In genomic region chr6:128808532-128808931, GRCm38 (mm10) we compare ENCODE assay signal across 9 mouse cellular contexts. TPM values are rescaled to one million over a fixed set of nuclear protein-coding genes. Genes with fewer than 3 reads are reported as not detected.
A peak's percentile ranks its signal among the peaks of the same experiment; 100 is the strongest.
DNase-seq lines count a peak whose midpoint lies in the region; ATAC-seq lines count a peak whose summit lies in the region.
"Had no signal": no experiment of that assay in that cellular context is flagged by ENCODE, and none has a peak within 500 bp of the region (broad histone marks: within the 10 kb centered on the region; RNA-seq: fewer than 3 reads in every experiment).

No protein-coding gene starts in this region.

- ATAC-seq in frontal cortex, adult (ENCODE audit: low TSS enrichment), result peak; percentile 89
- no peak for ATAC-seq in erythroid progenitor cell, adult 5-6 weeks (replicated peaks; ENCODE audit: low FRiP score, poor library complexity, severe bottlenecking)

- DNase-seq in frontal cortex, postnatal 14 days (ENCODE audit: low spot score in 2 of 2), result no peak
- DNase-seq in right cerebral cortex, postnatal 14 days, result peak; percentile 18
- DNase-seq in right cerebral cortex, postnatal 36 days (ENCODE audit: low spot score in 2 of 2), result no peak
- DNase-seq in kidney, postnatal 25 days, result peak; percentile 48 to 54
- peak; percentile 46 to 58 for DNase-seq in thymus, adult 18-20 months
- no peak for DNase-seq in frontal cortex, postnatal 10 days (ENCODE audit: low spot score in 2 of 2)

RNA-seq across cellular contexts. Expression of gene Gm44511, which starts 17.6 kb away (rescaled TPM):
- not detected in 2 replicates for total RNA-seq in erythroid progenitor cell, adult 5-6 weeks (2015; ENCODE audit: low replicate concordance)
- total RNA-seq in erythroid progenitor cell, adult 5-6 weeks (2017; ENCODE audit: low replicate concordance), result not detected in 2 replicates
- total RNA-seq: heart, adult 18-20 months had no signal

RNA-seq across cellular contexts. Expression of gene Klrb1b, which starts 17.6 kb away (rescaled TPM):
- total RNA-seq in erythroid progenitor cell, adult 5-6 weeks (2015; ENCODE audit: low replicate concordance), result 2.9 TPM in 1 of 2 replicates, not detected in the other
- not detected in 2 replicates for total RNA-seq in erythroid progenitor cell, adult 5-6 weeks (2017; ENCODE audit: low replicate concordance)

RNA-seq across cellular contexts. Expression of gene Klrb1c, which starts 19.5 kb away (rescaled TPM):
- total RNA-seq in erythroid progenitor cell, adult 5-6 weeks (2015; ENCODE audit: low replicate concordance), result 10.5 TPM in 1 of 2 replicates, not detected in the other
- 1.3 and 1.5 TPM in 2 replicates for total RNA-seq in erythroid progenitor cell, adult 5-6 weeks (2017; ENCODE audit: low replicate concordance)
- total RNA-seq: heart, adult 18-20 months had no signal

Comparison
In these comparisons a context has a peak if more than half of its experiments do, and no peak if none do; other contexts are left out.
1. DNase-seq: peak in right cerebral cortex, postnatal 14 days (single experiment), kidney, postnatal 25 days (2 of 2) and thymus, adult 18-20 months (2 of 2); none in frontal cortex, postnatal 14 days (0 of 2), right cerebral cortex, postnatal 36 days (0 of 2) and frontal cortex, postnatal 10 days (0 of 2).